Mouse (Mus musculus): Measurements from ENCODE around the gene Tenm4. TPM values are rescaled to one million over a fixed set of nuclear protein-coding genes. Genes with fewer than 3 reads are reported as not detected.

The Tenm4 gene
- total RNA-seq, 2 experiments from 2014 or later: 111 to 131 TPM

- Histone ChIP-seq H3K27ac (peak overlapping the region; percentile 74), H3K4me3 (no peak overlapping the region)
- DNase-seq (ENCODE audit: low spot score in 2 of 2): peak in 1 of 2 experiments; percentile 51
- TF ChIP-seq CTCF (conservative IDR thresholded peaks at IDR 0.05): no peak
These were observed 509.4 kb downstream of the Tenm4 start for GRCm38 (mm10) chr7:96680405-96680804.

DNA sequence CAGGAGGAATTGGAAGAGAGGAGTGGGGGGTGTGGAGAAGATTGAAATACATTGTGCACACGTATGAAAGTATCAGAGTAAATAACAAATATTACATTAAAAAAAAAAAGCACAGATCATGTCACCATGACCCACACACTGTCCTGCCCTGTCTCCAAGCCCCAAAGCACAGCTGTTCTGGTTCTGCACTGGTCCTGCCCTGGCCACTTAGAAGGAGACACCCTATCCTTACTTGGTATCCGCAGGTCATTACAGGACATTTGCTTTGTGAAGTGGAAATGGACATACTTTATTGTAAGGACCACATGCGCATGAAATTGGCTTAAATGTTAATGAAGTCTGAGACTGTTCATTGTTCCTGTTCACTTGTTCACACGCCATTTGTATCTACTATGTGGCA, 510.8 kb downstream of the Tenm4 start:
- no peak for TF ChIP-seq CTCF (conservative IDR thresholded peaks at IDR 0.05)
- Histone ChIP-seq H3K4me3 (no peak overlapping the region), H3K27ac (no peak overlapping the region)
- no peak for DNase-seq (ENCODE audit: low spot score in 2 of 2)

DNA sequence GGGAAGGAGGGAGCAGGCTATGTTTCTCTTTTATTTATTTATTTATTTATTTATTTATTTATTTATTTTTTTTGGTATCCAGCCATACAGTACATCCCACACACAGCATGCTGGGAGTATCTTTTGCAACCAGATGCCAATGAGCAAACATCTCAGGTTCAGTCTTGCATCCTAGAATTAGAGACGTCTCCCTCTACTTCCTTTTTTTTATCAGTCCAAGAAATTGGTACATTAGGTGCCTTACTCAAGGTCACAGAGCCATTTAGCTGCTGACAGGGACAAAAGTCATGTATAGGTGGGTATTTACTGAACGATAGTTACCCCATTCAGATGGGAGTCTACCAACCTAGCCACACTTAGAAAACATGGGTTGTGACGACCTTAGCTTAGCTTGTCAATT, 517.1 kb downstream of the Tenm4 start:
- no peak for DNase-seq (ENCODE audit: low spot score in 2 of 2)
- TF ChIP-seq CTCF (conservative IDR thresholded peaks at IDR 0.05): no peak
- no peak overlapping the region for H3K4me3 ChIP-seq

DNA sequence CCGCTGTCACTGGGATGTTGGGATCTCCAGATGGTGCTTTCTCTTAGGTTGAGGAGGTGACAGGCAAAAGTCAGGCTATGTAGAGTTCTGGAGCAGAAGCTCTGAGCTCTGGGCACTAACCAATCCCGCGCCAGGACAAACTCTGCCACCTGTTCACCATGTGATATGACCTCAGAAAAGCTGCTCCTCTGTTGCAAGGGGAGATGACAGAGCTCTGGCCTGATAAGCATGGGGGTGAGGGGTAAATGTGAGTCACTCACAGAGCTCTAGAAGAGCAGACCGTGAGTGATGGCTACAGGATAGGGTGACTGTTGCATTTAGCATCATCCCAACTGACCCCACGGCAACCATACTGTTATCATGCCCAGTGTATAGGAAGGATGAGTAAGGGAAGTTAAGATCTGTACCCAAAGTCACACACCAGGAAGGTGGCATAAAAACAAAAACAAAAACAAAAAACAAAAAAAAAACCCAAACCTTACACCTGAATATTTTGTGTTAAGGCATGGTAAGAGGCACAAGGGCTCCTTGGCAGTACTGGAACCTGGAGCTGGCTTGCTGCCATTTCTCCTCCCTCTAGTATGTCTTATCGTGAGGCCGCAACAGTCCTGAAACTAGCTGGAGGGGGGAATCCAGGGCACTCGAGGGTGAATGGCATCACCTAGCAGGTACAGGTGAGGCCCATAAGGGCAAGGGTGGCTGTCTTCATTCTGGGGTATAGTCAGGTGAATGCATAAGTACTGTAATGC, 530.2 kb downstream of the Tenm4 start:
- TF ChIP-seq CTCF (conservative IDR thresholded peaks at IDR 0.05): no peak
- H3K27ac ChIP-seq: no peak overlapping the region
- H3K4me3 ChIP-seq: no peak overlapping the region
- DNase-seq (ENCODE audit: low spot score in 2 of 2): no peak

More for the DNA sequence above, 517.1 kb downstream of the Tenm4 start:
- H3K27ac ChIP-seq: no peak overlapping the region

GRCm38 (mm10) chr7:96703958-96704357, 532.9 kb downstream of the Tenm4 start:
- Histone ChIP-seq H3K4me3 (no peak overlapping the region), H3K27ac (no peak overlapping the region)
- DNase-seq (ENCODE audit: low spot score in 2 of 2): no peak
- TF ChIP-seq CTCF (conservative IDR thresholded peaks at IDR 0.05): no peak

- DNase-seq (ENCODE audit: low spot score in 2 of 2): no peak
- H3K27ac ChIP-seq: no peak overlapping the region
- TF ChIP-seq CTCF (conservative IDR thresholded peaks at IDR 0.05): no peak
- H3K4me3 ChIP-seq: no peak overlapping the region
These were observed 534.5 kb downstream of the Tenm4 start for GRCm38 (mm10) chr7:96705307-96706129.

GRCm38 (mm10) chr7:96706531-96706930, 535.5 kb downstream of the Tenm4 start:
- Histone ChIP-seq H3K4me3 (no peak overlapping the region), H3K27ac (no peak overlapping the region)
- DNase-seq (ENCODE audit: low spot score in 2 of 2): no peak
- no peak for TF ChIP-seq CTCF (conservative IDR thresholded peaks at IDR 0.05)

DNA sequence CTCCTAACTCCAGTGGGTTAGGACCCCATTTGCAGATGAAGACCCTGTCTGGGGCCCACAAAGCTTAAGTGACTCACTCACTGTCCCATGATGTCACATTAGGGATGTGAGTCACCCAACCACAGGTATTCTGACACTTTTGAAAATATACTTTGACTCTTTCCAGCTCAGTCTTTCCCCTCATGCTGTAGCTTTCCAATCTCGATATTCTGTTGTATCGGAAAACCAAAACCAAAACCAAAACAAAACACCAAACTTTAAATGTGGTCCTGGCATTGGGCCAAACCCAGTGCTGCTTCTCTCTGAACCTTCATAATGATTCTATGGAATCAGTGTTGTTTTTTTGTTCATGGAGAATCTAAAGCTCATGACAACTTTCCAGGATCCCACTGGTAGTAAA, 536.1 kb downstream of the Tenm4 start:
- Histone ChIP-seq H3K27ac (no peak overlapping the region), H3K4me3 (no peak overlapping the region)
- TF ChIP-seq CTCF (conservative IDR thresholded peaks at IDR 0.05): no peak
- no peak for DNase-seq (ENCODE audit: low spot score in 2 of 2)

- Histone ChIP-seq H3K4me3 (no peak overlapping the region), H3K27ac (peak overlapping the region; percentile 56; the same call in 1 of the 2 replicates)
- TF ChIP-seq CTCF (conservative IDR thresholded peaks at IDR 0.05): no peak
- no peak for DNase-seq (ENCODE audit: low spot score in 2 of 2)
These were observed 537.0 kb downstream of the Tenm4 start for GRCm38 (mm10) chr7:96708071-96708470.

DNA sequence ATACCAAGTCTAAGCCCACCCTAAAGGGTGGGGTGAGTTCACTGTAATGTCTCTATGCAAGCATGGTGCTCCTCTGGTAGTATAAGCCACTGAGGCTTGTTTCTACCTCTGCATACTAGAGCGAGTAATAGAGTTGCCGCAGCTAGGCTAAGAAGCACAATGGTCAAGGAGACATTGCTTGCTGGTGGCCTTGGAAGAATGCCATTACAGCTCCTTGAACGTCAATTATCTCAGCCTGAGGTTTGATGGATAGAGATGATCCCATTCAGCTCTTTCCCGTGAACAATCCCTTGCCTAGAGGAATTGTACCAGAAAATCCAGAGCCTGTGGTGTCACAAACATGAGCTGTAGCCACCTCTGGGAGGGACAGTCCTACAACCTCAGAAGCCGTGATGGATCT, 537.5 kb downstream of the Tenm4 start:
- Histone ChIP-seq H3K4me3 (no peak overlapping the region), H3K27ac (peak overlapping the region; percentile 56; the same call in 1 of the 2 replicates)
- no peak for TF ChIP-seq CTCF (conservative IDR thresholded peaks at IDR 0.05)
- no peak for DNase-seq (ENCODE audit: low spot score in 2 of 2)

DNA sequence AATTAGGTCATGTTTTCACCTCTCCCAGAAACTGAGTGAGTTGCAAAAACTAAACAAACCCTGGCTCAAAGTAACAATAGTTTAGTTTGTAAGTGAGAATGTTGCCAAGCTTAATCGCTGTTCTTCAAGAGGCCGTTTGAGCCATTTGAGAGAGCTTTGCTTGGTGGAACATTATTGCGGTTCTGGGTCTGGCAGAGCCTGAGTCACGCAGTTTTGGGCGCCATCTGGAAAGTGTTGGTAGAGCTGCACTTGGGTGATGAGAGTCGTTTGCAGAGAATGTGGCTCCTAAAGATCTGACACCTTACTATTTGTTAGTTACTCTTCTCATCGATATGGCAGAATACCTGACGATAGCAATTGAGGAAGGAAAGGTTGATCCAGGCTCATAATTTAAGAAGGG, 537.9 kb downstream of the Tenm4 start:
- Histone ChIP-seq H3K4me3 (no peak overlapping the region), H3K27ac (peak overlapping the region; percentile 56; the same call in 1 of the 2 replicates)
- no peak for DNase-seq (ENCODE audit: low spot score in 2 of 2)
- no peak for TF ChIP-seq CTCF (conservative IDR thresholded peaks at IDR 0.05)

DNA sequence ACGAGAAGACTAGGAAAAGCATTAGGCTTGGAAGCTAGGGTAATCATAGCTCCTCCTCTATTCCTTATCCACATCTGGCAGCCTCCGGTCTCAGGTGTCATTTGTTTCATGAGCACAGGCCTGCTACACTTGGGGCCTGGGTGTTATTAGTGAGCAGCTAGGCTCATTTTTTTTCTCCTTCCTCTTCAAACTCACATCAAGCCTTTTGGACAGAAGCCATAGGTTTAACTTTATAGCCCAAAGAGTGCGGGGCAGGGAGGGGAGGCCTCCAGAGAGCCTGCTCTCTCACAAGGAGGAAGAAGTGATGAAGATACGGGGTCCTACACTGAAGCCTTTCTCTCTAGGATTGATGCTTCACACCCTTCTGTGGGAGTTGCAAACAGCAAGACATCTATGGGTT, 538.8 kb downstream of the Tenm4 start:
- H3K4me3 ChIP-seq: no peak overlapping the region
- DNase-seq (ENCODE audit: low spot score in 2 of 2): no peak
- TF ChIP-seq CTCF (conservative IDR thresholded peaks at IDR 0.05): no peak
- H3K27ac ChIP-seq: peak overlapping the region; percentile 68; the same call in 1 of the 2 replicates

GRCm38 (mm10) chr7:96710658-96711071, 539.6 kb downstream of the Tenm4 start:
- Histone ChIP-seq H3K27ac (peak overlapping the region; percentile 68; the same call in 1 of the 2 replicates), H3K4me3 (no peak overlapping the region)
- DNase-seq (ENCODE audit: low spot score in 2 of 2): peak in 1 of 2 experiments; percentile 51
- no peak for TF ChIP-seq CTCF (conservative IDR thresholded peaks at IDR 0.05)
